Mouse (Mus musculus) erythroblast, embryonic 14.5 days (primary cell): Measurements from ENCODE around the gene Izumo2.

Experiments used
- GATA1 ChIP-seq: IDR thresholded peaks from 2 replicates; pipeline ENCODE4 v1.6.1; 2012; ENCODE audit warnings: low read length, inconsistent platforms, mixed read lengths
- TAL1 ChIP-seq: IDR thresholded peaks from 3 replicates; pipeline ENCODE4 v1.6.1; 2012; ENCODE audit warnings: low read length, inconsistent platforms, mixed read lengths

GRCm38 (mm10) chr7:44728082-44728975 is 19.8 kb downstream of the Izumo2 start:
- no peak for TF ChIP-seq TAL1
- TF ChIP-seq GATA1: no peak
